Mouse (Mus musculus) limb, embryonic 11.5 days (tissue): ENCODE measurements at regions not wholly inside any gene's neighbourhood (a gene's known extent, or its start where the extent isn't known, plus 50 kb on each side); places are given as distances from the start of the nearest gene placed in this dataset.
A peak's percentile ranks its signal among the peaks of the same experiment; 100 is the strongest.

Experiments used
- ATAC-seq: fragments of 200-750 bp; cut with Nextera tagmentation; 2 replicates; pipeline ENCODE4 v1.8.0; 2017; ENCODE audit warnings: low read depth; ENCODE audit not compliant: insufficient number of reproducible peaks, low FRiP score, low TSS enrichment
- DNase-seq: peaks from one replicate; pipeline ENCODE4 v3.0.0-alpha.2; 2015; ENCODE audit warnings: low spot score
- H3K27ac ChIP-seq: fragments of 300-500 bp; sonication (generic); replicated peaks from 2 replicates; pipeline ENCODE4 v1.5.1; 2014; ENCODE audit warnings: low read depth, mild to moderate bottlenecking, low read length
- H3K27me3 ChIP-seq: fragments of 300-500 bp; sonication (generic); 2 replicates; pipeline ENCODE4 v1.6.1; 2014; ENCODE audit warnings: mild to moderate bottlenecking, low read length, mixed read lengths; ENCODE audit not compliant: control insufficient read depth, insufficient read depth
- H3K36me3 ChIP-seq: fragments of 300-500 bp; sonication (generic); 2 replicates; pipeline ENCODE4 v1.6.1; 2014; ENCODE audit warnings: mild to moderate bottlenecking, low read length, moderate library complexity, mixed read lengths; ENCODE audit not compliant: control insufficient read depth, insufficient read depth
- H3K4me1 ChIP-seq: fragments of 300-500 bp; sonication (generic); 2 replicates; pipeline ENCODE4 v1.6.1; 2014; ENCODE audit warnings: low read length, mixed read lengths; ENCODE audit not compliant: control insufficient read depth, insufficient read depth
- H3K4me2 ChIP-seq: fragments of 300-500 bp; sonication (generic); 2 replicates; pipeline ENCODE4 v1.6.1; 2014; ENCODE audit warnings: low read depth, mild to moderate bottlenecking, moderate library complexity; ENCODE audit not compliant: severe bottlenecking
- H3K4me3 ChIP-seq: fragments of 300-500 bp; sonication (generic); 2 replicates; pipeline ENCODE4 v1.5.1; 2014; ENCODE audit warnings: low read depth, low read length
- H3K9ac ChIP-seq: fragments of 300-500 bp; sonication (generic); 2 replicates; pipeline ENCODE4 v1.6.1; 2014; ENCODE audit warnings: mild to moderate bottlenecking, low read length
- H3K9me3 ChIP-seq: fragments of 300-500 bp; sonication (generic); 2 replicates; pipeline ENCODE4 v1.6.1; 2016; ENCODE audit warnings: low read length; ENCODE audit not compliant: control insufficient read depth
- WGBS: fragments of 180-500 bp; shearing (Covaris S2); extraction: QIAGEN DNeasy Blood & Tissue Kit; methylation state at CpG from one replicate; pipeline ENCODE4 v1.1.7; 2014; 5-methylcytosine and 5-hydroxymethylcytosine counted together

- 0 out of 2 replicates have a peak overlapping the region, but pooled peaks have one; percentile 1 for H3K4me2 ChIP-seq
- H3K9me3 ChIP-seq: no peaks in the 10 kb centered on the region
- H3K4me3 ChIP-seq: no peak overlapping the region
- H3K36me3 ChIP-seq: no peaks in the 10 kb centered on the region
- peak; percentile 52 for DNase-seq
- no peaks in the 10 kb centered on the region for H3K27me3 ChIP-seq
- 12% methylated on average over 4 of the region's 4 CpGs for WGBS
- peak; percentile 40; the same call in 1 of the 2 replicates for ATAC-seq
- H3K9ac ChIP-seq: no peak overlapping the region
- no peak overlapping the region for H3K27ac ChIP-seq
- peaks cover 6% of the 10 kb centered on the region; the same call in 1 of the 2 replicates for H3K4me1 ChIP-seq
These were observed 85.2 kb upstream of the Got2 start for GRCm38 (mm10) chr8:95973571-95973970.

- H3K4me2 ChIP-seq: no peak overlapping the region
- WGBS: 86% methylated on average over 6 of the region's 6 CpGs
- H3K27me3 ChIP-seq: no peaks in the 10 kb centered on the region
- no peaks in the 10 kb centered on the region for H3K9me3 ChIP-seq
- no peak overlapping the region for H3K4me3 ChIP-seq
- no peak overlapping the region for H3K9ac ChIP-seq
- no peak overlapping the region for H3K27ac ChIP-seq
- DNase-seq: no peak
- ATAC-seq: no peak
- no peaks in the 10 kb centered on the region for H3K36me3 ChIP-seq
- H3K4me1 ChIP-seq: no peaks in the 10 kb centered on the region
These were observed 80.5 kb upstream of the Got2 start for GRCm38 (mm10) chr8:95968828-95969227.

- 67% methylated on average over 1 of the region's 1 CpGs for WGBS
- Histone ChIP-seq H3K9ac (no peak overlapping the region), H3K4me2 (no peak overlapping the region), H3K9me3 (no peaks in the 10 kb centered on the region), H3K4me1 (no peaks in the 10 kb centered on the region), H3K27ac (no peak overlapping the region), H3K4me3 (no peak overlapping the region), H3K27me3 (no peaks in the 10 kb centered on the region), H3K36me3 (no peaks in the 10 kb centered on the region)
- no peak for DNase-seq
- no peak for ATAC-seq
These were observed 78.1 kb upstream of the Got2 start for GRCm38 (mm10) chr8:95966430-95966829.

DNA sequence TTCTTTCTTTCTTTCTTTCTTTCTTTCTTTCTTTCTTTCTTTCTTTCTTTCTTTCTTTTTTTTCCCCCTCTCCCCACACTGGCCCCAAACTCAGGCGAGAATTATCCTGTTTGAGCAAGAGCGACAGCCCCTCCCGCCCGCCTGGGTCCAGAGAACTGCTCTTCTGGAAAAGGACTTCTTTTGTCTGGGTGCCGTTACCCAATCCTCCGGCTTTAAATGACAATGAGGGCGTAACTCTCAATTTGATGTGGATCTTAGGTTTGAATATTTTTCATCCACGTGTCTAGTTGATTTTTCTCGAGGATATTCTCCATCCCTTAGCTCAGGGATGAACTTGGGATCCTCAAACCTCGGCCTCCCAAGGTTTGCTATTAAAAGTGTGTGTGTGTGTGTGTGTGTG, 63.9 kb upstream of the Got2 start:
- H3K9ac ChIP-seq: no peak overlapping the region
- WGBS: 40% methylated on average over 10 of the region's 10 CpGs
- ATAC-seq: no peak
- H3K9me3 ChIP-seq: no peaks in the 10 kb centered on the region
- H3K4me1 ChIP-seq: no peaks in the 10 kb centered on the region
- DNase-seq: peak; percentile 31
- no peak overlapping the region for H3K27ac ChIP-seq
- no peaks in the 10 kb centered on the region for H3K36me3 ChIP-seq
- 0 out of 2 replicates have a peak overlapping the region, but pooled peaks have one; percentile 0 for H3K4me3 ChIP-seq
- H3K27me3 ChIP-seq: no peaks in the 10 kb centered on the region
- H3K4me2 ChIP-seq: no peak overlapping the region

- H3K4me2 ChIP-seq: no peak overlapping the region
- H3K27ac ChIP-seq: no peak overlapping the region
- H3K27me3 ChIP-seq: no peaks in the 10 kb centered on the region
- DNase-seq: peak; percentile 90
- H3K9ac ChIP-seq: no peak overlapping the region
- H3K36me3 ChIP-seq: no peaks in the 10 kb centered on the region
- no peaks in the 10 kb centered on the region for H3K4me1 ChIP-seq
- WGBS: under 1% methylated on average over 17 of the region's 17 CpGs
- H3K9me3 ChIP-seq: no peaks in the 10 kb centered on the region
- H3K4me3 ChIP-seq: 0 out of 2 replicates have a peak overlapping the region, but pooled peaks have one; percentile 0
- peak; percentile 72; the same call in 1 of the 2 replicates for ATAC-seq
These were observed 63.4 kb upstream of the Got2 start for GRCm38 (mm10) chr8:95951794-95952193.
